Mouse (Mus musculus): ENCODE data around the gene Jak1. TPM values are rescaled to one million over a fixed set of nuclear protein-coding genes. Genes with fewer than 3 reads are reported as not detected.

The Jak1 gene
- total RNA-seq, 4 experiments from 2014 or later, result 124 to 155 (median 151) TPM

- no peak for DNase-seq
Observed at GRCm38 (mm10) chr4:101185216-101185615, 79.9 kb downstream of the Jak1 start.

GRCm38 (mm10) chr4:101182603-101183011 lies 82.5 kb downstream of the Jak1 start:
- no peak for DNase-seq

- no peak for DNase-seq
Observed at GRCm38 (mm10) chr4:101180681-101181080, 84.4 kb downstream of the Jak1 start.

GRCm38 (mm10) chr4:101179836-101180235 lies 85.2 kb downstream of the Jak1 start:
- no peak for DNase-seq

- DNase-seq, result no peak
Observed at GRCm38 (mm10) chr4:101179076-101179475, 86.0 kb downstream of the Jak1 start.

- DNase-seq, result no peak
Observed at GRCm38 (mm10) chr4:101177796-101178195, 87.3 kb downstream of the Jak1 start.

- DNase-seq, result no peak
Observed at GRCm38 (mm10) chr4:101176123-101176522, 89.0 kb downstream of the Jak1 start.

GRCm38 (mm10) chr4:101174916-101175625 lies 90.0 kb downstream of the Jak1 start:
- no peak for DNase-seq

GRCm38 (mm10) chr4:101172738-101173137 lies 92.3 kb downstream of the Jak1 start:
- no peak for DNase-seq

GRCm38 (mm10) chr4:101168189-101168778 lies 96.8 kb downstream of the Jak1 start:
- no peak for DNase-seq

- no peak for DNase-seq
Observed at GRCm38 (mm10) chr4:101167777-101168176, 97.3 kb downstream of the Jak1 start.

GRCm38 (mm10) chr4:101165776-101166175 lies 99.3 kb downstream of the Jak1 start:
- DNase-seq, result peak; percentile 49

GRCm38 (mm10) chr4:101164673-101165072 lies 100.4 kb downstream of the Jak1 start:
- no peak for DNase-seq

- DNase-seq, result no peak
Observed at GRCm38 (mm10) chr4:101164189-101164588, 100.9 kb downstream of the Jak1 start.

- no peak for DNase-seq
Observed at GRCm38 (mm10) chr4:101160821-101161220, 104.3 kb downstream of the Jak1 start.

- no peak for DNase-seq
Observed at GRCm38 (mm10) chr4:101159191-101159764, 105.8 kb downstream of the Jak1 start.

- DNase-seq, result no peak
Observed at GRCm38 (mm10) chr4:101158282-101158681, 106.8 kb downstream of the Jak1 start.

- DNase-seq, result no peak
Observed at GRCm38 (mm10) chr4:101157476-101157875, 107.6 kb downstream of the Jak1 start.

GRCm38 (mm10) chr4:101155541-101155940 lies 109.5 kb downstream of the Jak1 start:
- peak; percentile 61 for DNase-seq

- no peak for DNase-seq
Observed at GRCm38 (mm10) chr4:101146891-101147655, 118.0 kb downstream of the Jak1 start.

- no peak for DNase-seq
Observed at GRCm38 (mm10) chr4:101146047-101146745, 118.9 kb downstream of the Jak1 start.

- DNase-seq, result no peak
Observed at GRCm38 (mm10) chr4:101144790-101145189, 120.3 kb downstream of the Jak1 start.

Measured in adrenal gland, adult 8-10 months (tissue).